Mouse (Mus musculus) G1E-ER4 (cell line): Measurements from ENCODE around the gene 4930556J24Rik. TPM values are rescaled to one million over a fixed set of nuclear protein-coding genes. Genes with fewer than 3 reads are reported as not detected.

Source experiments
- GATA1 ChIP-seq: IDR thresholded peaks from one replicate; pipeline ENCODE4 v1.8.0; 2012; ENCODE audit warnings: low read length, inconsistent platforms
- polyA plus RNA-seq: library from polyadenylated mRNA; stranded (reverse); fragments of >175 nt; gene quantifications from 2 replicates; pipeline ENCODE4 v1.2.3, GENCODE M21; 2012

Gene 4930556J24Rik
- polyA plus RNA-seq, 1 experiment = not detected

GRCm38 (mm10) chr11:3912100-3912874, 64.3 kb downstream of the 4930556J24Rik start:
- TF ChIP-seq GATA1 = no peak

GRCm38 (mm10) chr11:3910513-3911310, 65.9 kb downstream of the 4930556J24Rik start:
- TF ChIP-seq GATA1 = no peak

DNA sequence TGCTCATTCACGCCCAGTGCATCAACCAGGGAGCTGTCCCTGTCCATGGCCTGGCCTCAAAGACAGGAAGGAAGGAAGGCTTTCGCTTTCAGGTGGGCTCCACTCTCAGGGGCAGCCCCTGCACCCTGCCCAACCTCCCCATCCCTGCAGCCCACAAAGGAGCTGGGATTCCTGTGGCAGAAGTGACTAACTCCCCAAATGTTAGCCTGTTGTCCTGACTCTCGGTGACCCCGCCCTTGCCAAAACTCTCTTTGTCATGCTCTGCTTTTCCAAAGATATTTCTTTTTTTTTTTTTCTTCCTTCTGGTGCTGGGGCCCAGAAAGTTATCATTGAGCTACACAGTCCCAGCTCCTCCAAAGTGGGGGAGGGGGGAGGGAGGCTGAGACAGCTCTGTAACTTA, 67.3 kb downstream of the 4930556J24Rik start:
- no peak for TF ChIP-seq GATA1

GRCm38 (mm10) chr11:3905446-3905845, 71.1 kb downstream of the 4930556J24Rik start:
- no peak for TF ChIP-seq GATA1

GRCm38 (mm10) chr11:3904673-3905072, 71.9 kb downstream of the 4930556J24Rik start:
- no peak for TF ChIP-seq GATA1

- no peak for TF ChIP-seq GATA1
Measured at GRCm38 (mm10) chr11:3903046-3903445, 73.5 kb downstream of the 4930556J24Rik start.

GRCm38 (mm10) chr11:3902516-3902915, 74.1 kb downstream of the 4930556J24Rik start:
- no peak for TF ChIP-seq GATA1

DNA sequence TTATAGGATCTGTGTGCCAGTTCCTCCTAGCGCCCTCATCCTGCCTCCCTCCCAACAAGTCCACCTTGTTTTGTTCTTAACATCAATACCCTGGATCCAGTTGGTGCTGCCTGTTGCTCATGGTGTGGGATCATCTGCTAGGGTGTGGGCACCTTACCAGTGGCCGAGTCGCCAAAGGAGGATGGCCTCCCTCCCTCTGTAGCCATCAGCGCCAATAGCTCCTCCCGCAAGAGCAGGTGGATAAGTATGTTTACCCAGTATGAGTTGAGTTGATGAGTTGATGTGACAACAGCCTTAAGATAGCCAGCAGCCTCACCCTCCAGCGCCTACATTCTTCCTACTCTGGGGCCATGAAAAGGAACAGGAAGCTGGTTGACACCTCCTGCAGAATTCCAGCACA, 76.3 kb downstream of the 4930556J24Rik start:
- no peak for TF ChIP-seq GATA1

GRCm38 (mm10) chr11:3895933-3896332, 80.6 kb downstream of the 4930556J24Rik start:
- no peak for TF ChIP-seq GATA1

DNA sequence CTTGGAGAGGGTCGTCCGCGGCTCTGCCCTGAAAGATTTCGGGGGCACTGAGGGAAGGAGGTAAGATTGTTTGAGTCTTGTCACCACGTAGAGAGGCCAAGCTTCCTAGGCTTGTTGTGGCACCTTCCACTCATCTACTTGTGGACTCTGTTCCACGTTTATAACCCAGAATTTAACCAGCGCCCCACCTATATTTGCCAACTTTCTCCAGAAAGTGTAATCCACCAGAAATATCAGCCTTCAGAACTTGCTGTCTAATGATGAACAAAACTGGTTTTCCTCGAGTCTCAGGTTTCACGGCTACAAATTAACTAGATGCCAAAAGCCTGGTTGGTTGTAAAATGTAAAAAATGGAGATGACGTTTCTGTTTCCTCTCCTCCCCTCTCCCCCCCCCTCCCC, 81.1 kb downstream of the 4930556J24Rik start:
- no peak for TF ChIP-seq GATA1

GRCm38 (mm10) chr11:3894406-3895281, 81.9 kb downstream of the 4930556J24Rik start, which contains the start of the genes 4921536K21Rik and Dusp18:
4921536K21Rik (minus strand) TSS chr11:3895098.
Dusp18 (plus strand) TSS chr11:3895240.
- TF ChIP-seq GATA1 = no peak

DNA sequence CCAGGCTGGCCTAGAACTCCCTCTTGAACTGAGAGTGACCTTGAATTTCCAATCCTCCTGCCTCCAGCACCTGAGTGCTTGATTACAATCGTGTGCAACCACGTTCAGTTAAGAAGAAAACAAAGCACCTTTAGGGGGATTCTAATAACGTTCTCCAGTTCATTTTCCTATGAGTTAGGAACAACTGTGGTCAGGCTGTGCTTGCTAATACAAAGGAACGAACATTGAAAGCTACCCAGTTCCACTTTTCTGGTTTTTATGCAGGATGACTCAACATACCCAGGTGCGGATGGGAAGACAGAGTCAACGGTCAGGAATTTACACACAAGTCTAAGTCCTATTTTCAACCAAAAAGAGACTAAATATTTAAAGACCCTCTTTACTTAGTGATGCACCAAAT, 82.6 kb downstream of the 4930556J24Rik start:
- TF ChIP-seq GATA1 = no peak

Other genes with a start within 250 kb of the 4930556J24Rik start
- not detected in 2 replicates for gene Osbp2, start 112.9 kb downstream of the 4930556J24Rik start, polyA plus RNA-seq
- not detected in 2 replicates for gene 4921536K21Rik, start 81.7 kb downstream of the 4930556J24Rik start, polyA plus RNA-seq
- gene Dusp18, start 81.5 kb downstream of the 4930556J24Rik start, polyA plus RNA-seq = not detected in 2 replicates
- gene Slc35e4, start 62.1 kb downstream of the 4930556J24Rik start, polyA plus RNA-seq = not detected in 2 replicates
- gene Tcn2, start 44.6 kb downstream of the 4930556J24Rik start, polyA plus RNA-seq = 0.03 and 0.10 TPM in 2 replicates
- 25.5 and 78.4 TPM in 2 replicates for gene Pes1, start 12.8 kb downstream of the 4930556J24Rik start, polyA plus RNA-seq
- not detected in 2 replicates for gene Gal3st1, start 6.9 kb upstream of the 4930556J24Rik start, polyA plus RNA-seq
- gene Sec14l4, start 54.7 kb upstream of the 4930556J24Rik start, polyA plus RNA-seq = not detected in 2 replicates
- not detected in 2 replicates for gene Sec14l3, start 88.1 kb upstream of the 4930556J24Rik start, polyA plus RNA-seq
- 18.8 and 27.1 TPM in 2 replicates for gene Mtfp1, start 118.7 kb upstream of the 4930556J24Rik start, polyA plus RNA-seq
- gene Sec14l2, start 146.6 kb upstream of the 4930556J24Rik start, polyA plus RNA-seq = 1.5 and 1.7 TPM in 2 replicates
- gene Rnf215, start 158.4 kb upstream of the 4930556J24Rik start, polyA plus RNA-seq = 7.3 and 7.4 TPM in 2 replicates
- 1.1 and 1.4 TPM in 2 replicates for gene Ccdc157, start 183.5 kb upstream of the 4930556J24Rik start, polyA plus RNA-seq
- 149 and 186 TPM in 2 replicates for gene Sf3a1, start 183.6 kb upstream of the 4930556J24Rik start, polyA plus RNA-seq
- 21.6 and 22.7 TPM in 2 replicates for gene Tbc1d10a, start 210.0 kb upstream of the 4930556J24Rik start, polyA plus RNA-seq
- 1.2 and 2.7 TPM in 2 replicates for gene Castor1, start 241.4 kb upstream of the 4930556J24Rik start, polyA plus RNA-seq